Mouse (Mus musculus) c-Kit-positive CD71-positive TER-119-positive erythroid progenitor cells, embryonic 14.5 days (primary cell): ENCODE measurements around the gene Cdk5rap3.

ENCODE experiments used
- DNase-seq: peaks from one replicate; pipeline ENCODE4 v3.0.0-alpha.2; 2013; ENCODE audit warnings: low spot score

Cdk5rap3 gene

DNA sequence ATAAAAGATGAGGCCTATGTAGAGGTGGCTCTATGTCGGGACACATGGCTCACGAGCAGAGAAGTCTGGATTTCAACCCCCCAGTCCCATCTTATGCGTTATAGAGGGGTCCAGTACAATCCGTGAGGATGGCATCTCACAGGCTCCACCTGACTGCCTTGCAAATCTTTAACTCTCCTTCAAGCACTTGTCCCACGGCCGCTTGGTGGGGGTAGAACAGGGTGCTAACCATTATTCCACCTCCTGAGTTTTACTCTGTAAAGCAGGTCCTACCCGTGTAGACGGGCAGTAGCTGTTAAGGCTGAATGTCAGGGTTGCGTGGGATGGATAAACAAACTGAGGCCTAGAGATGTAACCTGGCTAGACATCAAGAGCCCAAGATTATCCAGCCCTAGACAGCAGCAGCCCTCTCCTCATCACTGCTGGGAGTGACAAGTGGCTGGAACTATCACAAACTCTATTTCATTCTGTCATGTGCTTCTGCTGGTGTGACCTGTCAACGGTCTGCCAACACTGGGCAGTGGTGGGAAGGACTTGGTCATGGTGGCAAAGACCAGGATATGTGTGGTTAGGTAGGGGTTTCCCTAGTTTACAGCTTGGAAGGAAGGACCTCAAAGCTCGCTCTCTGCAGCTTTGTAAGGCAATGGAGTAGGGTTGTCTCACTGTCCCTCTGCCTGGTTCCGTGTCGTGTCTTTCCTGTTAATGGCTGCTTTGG lies 17.4 kb upstream of the Cdk5rap3 start:
- DNase-seq, result no peak

DNA sequence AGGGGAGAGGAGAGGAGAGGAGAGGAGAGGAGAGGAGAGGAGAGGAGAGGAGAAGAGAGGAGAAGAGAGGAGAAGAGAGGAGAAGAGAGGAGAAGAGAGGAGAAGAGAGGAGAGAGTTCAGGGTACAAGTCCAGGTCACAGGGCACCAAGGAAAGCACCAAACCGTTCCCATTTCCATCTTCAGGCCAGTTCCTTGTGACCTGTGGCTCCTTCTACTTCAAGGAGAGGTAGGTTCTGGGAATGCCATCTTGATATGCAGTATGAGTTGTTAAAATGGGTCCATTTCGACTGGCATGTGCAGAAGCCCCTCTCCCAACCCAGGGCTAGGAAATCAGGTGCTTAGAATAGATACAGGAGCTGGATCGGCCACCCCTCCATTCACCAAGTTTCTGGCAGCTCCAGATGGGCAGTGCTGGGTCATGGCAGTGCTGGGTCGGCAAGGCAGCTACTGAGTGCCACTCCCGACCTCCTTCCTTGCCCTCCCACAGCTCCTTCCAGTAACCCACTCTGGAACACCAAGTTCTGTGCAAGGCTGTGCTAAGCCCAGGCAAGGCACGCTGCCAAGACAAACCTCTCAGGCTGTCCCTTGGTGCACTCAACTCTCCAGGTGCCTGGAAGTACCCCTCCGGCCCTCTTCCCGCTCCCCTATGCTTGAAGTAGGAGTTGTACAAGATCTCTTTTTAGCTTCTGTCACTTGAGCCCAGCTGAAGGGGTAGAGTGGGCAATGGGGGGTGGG lies 15.2 kb upstream of the Cdk5rap3 start:
- DNase-seq, result no peak

- no peak for DNase-seq
Observed at GRCm38 (mm10) chr11:96929766-96930331, 13.6 kb upstream of the Cdk5rap3 start.

DNA sequence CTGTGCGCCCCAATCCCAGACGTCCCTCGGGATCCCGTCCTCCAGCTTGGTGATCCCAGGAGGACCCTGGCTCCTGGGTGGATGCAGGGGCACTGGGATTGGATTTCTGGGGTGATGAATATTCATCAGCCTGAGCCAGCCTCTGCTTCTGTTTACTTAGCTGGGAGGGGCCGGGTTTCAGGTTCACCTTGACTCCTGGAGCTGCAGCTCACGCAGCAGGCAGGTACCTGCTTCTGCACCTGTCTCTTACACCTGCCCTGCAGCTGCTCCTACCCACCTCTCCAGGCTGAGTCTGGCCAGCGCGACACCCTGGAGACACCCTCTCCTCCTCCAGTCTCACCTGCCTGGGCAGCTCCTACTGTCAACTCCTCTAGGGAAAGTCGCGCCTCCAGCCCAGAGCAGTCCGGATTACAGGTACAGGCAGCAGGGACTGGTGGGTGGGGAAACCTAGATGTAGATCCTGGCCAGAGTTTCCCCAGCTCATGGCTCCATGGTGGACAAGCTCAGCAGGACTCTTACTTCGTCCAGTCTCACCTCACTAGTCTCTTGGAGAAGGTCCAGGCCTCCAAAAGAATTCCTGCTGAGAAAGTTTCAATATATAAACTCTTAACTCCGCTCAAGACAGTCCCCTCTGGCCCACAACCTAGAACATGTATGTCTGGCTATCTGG lies 12.9 kb upstream of the Cdk5rap3 start:
- DNase-seq, result no peak

GRCm38 (mm10) chr11:96928691-96929090 lies 12.4 kb upstream of the Cdk5rap3 start:
- DNase-seq, result no peak

DNA sequence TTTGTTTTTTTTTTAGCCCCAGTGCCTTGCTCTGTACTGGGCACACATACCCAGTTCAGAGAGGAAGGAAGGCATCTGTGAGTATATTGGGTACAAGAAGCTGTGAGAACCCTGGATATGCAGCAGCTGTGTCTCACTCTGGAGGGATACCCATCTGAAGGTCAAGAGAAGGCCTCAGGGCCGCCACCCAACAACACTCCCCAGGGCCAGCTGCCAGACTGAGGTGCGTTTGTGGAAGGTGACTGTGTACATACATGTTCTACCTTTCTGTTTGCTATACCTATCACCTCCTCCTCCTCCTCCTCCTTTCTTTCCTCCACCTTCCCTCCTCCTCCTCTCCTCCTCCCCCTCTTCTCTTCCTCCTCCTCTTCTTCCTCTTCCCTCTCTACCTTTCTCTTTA lies 11.8 kb upstream of the Cdk5rap3 start, which contains the start of gene Prr15l:
Gene Prr15l, plus strand, starts transcription at position 17 of the 400 bp plus-strand sequence.
- DNase-seq, result no peak

- DNase-seq, result peak; percentile 59
Observed at GRCm38 (mm10) chr11:96926587-96926986, 10.3 kb upstream of the Cdk5rap3 start.

DNA sequence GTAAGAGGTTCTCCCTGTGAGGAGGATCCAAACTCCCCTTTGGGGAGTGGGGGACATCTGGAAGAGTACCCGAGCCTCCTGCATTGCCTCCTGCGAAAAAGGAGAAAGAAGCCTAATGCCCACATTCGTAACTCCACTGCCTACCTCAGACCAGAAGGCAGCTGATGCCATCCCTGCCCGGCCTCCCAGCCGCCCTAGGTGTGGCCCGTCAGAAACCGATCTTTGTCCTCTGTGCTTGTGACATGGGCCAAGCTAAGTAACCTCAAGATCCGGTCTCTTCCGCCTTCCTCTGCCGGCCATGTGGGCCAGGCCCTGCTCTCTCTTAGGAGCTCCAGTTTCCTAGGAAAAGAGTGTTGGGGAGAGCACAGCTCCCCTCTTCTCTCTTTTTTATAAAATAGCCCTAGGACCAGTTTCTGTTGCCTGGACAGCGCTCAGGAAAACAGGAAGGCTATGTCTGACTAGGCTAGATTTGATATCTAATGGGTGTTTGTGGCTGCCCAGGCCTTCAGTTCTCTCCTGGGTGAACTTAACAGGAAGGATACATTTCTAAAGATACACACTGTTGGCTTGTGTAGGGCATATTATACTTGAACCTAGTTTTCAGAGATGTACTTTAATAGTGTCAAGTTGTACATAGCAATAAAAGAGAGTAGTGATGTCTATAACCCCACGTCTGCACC lies 9.3 kb upstream of the Cdk5rap3 start:
- no peak for DNase-seq

DNA sequence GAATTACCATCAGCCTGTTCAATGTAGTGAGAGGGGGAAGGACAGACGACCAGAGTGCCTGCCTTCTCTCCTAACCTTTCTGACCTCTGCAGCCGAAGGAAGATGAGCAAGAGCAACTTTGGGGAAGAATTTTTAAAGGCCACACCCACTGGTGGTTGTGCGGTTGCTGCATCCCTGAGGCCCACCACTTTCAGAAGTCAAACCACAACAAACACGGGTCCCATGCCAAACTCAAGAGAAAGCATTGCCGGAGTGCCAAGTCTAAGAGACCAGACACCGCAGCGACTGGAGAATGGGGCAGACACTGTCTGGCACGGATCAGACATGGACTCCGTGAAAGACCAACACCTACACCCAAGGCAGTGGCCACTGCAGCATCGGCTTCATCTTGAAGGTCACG lies 8.6 kb upstream of the Cdk5rap3 start:
- DNase-seq, result no peak

DNA sequence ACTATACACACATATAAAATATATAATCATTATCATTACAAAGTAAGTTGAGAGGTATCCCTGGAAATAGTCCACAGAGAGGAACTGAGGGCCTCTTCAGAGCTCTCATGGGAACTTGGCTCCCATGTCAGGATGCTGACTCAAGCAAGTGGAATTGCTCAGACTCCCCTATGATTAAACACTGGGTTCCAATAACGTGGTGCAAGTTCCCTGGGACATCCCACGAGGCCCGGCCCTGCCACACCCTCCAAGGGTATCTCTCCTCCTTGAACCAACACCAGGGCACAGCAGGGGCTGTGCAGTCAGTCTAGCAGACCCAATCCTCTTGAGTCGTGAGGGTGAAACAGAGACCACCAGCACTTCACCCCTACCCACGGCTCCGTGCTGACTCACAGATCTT lies 2.7 kb upstream of the Cdk5rap3 start:
- no peak for DNase-seq

DNA sequence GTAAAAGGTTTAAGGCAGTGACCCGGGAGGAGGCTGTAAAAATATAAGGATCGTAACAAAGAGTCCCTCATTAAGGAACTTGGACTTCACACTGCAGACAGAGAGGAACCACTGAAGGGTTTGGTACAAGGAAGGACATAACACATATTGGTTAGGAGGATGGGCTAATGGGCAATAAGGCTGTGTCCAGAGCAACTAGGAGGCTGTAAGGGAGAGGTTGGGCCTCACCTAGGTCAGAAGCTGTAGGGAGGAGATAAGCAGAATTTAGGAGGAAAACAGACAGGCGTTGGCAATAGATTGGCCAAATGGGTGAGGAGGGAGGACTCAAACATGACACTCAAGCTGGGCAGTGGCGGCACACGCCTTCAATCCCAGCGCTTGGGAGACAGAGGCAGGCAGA lies 1.1 kb upstream of the Cdk5rap3 start:
- peak; percentile 79 for DNase-seq

GRCm38 (mm10) chr11:96916885-96917396 lies 645 bp upstream of the Cdk5rap3 start:
- no peak for DNase-seq

- DNase-seq, result no peak
Observed at GRCm38 (mm10) chr11:96912682-96913081, 3.6 kb downstream of the Cdk5rap3 start.

GRCm38 (mm10) chr11:96910003-96910402 lies 6.3 kb downstream of the Cdk5rap3 start:
- DNase-seq, result peak; percentile 74

- DNase-seq, result no peak
Observed at GRCm38 (mm10) chr11:96908594-96908993, 7.7 kb downstream of the Cdk5rap3 start.

GRCm38 (mm10) chr11:96906431-96907161 lies 9.7 kb downstream of the Cdk5rap3 start:
- DNase-seq, result no peak

- DNase-seq, result no peak
Observed at GRCm38 (mm10) chr11:96902639-96903635, 13.4 kb downstream of the Cdk5rap3 start.

DNA sequence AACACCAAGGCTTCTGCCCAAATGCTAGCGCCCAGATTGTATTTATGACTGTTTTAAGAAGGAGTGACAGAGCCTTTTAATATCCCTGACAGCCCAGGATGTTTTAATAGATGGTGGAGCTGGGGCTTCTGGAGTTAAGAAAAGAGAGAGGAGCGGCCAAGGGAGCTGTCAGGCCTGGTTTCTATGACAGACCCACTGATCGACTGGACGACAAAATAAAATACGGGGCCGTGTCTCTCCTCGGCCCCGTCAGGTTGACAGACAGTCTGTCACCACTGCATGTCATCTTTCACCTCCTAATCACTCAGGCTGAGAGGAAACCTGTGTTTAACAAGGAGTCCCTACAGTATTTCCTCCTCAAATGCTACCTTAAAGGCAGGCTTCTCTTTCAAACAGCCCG lies 15.0 kb downstream of the Cdk5rap3 start:
- DNase-seq, result no peak

DNA sequence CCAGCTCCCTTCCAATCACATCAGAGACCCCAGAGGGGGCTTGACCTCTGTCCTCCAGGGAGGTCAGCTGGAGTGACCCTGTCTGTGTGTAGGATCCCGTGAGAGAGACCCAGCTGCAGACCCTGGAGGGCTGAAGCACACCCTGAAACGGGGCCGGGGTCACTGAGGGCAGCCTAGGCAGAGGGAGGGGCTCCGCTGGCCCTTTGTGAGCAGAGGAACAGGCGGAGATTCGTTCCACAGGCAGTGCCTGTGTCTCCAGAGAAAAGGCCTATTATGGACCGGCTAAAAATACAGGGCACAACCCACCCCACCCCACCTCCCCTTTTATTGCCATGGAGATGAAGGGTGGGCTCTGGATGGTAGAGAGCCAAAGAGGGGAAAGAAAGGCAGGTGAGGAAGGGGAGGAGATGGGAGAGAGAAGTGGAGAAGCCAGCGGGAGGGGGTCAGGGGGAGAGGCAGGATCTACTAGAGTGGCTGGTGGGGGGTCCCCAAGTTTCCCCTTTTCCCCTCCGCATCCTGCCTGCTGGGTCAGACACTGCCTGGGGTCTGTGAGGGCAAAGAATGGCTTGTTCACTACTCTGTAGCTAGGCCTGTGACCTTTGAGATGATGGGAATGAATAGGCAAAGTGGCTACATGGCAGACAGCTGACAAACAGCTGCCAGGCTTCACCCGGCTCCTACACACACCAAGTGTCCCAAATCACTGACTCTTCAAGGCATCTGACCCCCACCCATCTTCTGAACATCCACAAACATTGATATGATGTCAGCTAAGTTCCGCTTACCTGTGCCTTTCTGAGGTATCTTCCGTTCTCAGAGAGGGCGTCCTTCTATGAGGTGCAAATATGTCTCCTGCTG lies 16.6 kb downstream of the Cdk5rap3 start:
- DNase-seq, result no peak
